Mouse (Mus musculus) MEL (cell line): ENCODE data around the gene Ergic1. TPM values are rescaled to one million over a fixed set of nuclear protein-coding genes. Genes with fewer than 3 reads are reported as not detected.

ENCODE experiments used
- DNase-seq: peaks from one replicate; pipeline ENCODE4 v3.0.0; 2011; ENCODE audit warnings: low read depth, low spot score
- H3K27ac ChIP-seq: 2 replicates; pipeline ENCODE4 v1.5.1; 2012; ENCODE audit warnings: low read depth, mild to moderate bottlenecking, control low read depth, low read length, moderate library complexity; ENCODE audit not compliant: control insufficient read depth
- H3K27me3 ChIP-seq, 2 experiments: fragments of 150-350 bp in 1 of 2; sonication (generic) in 1 of 2; 2 replicates each; pipeline ENCODE4 v1.6.1; 2012; ENCODE audit warnings: low read length in 2 of 2, mild to moderate bottlenecking in 2 of 2, improper control_type of control experiment in 1 of 2, moderate library complexity in 1 of 2; ENCODE audit not compliant: insufficient read depth in 2 of 2, control insufficient read depth in 1 of 2
- H3K36me3 ChIP-seq, 2 experiments: 2 replicates each; pipeline ENCODE4 v1.6.1; 2012 to 2014; ENCODE audit warnings: low read length in 2 of 2, improper control_type of control experiment in 1 of 2, inconsistent platforms in 1 of 2, mild to moderate bottlenecking in 1 of 2; ENCODE audit not compliant: insufficient read depth in 2 of 2, control insufficient read depth in 1 of 2
- H3K4me1 ChIP-seq, 2 experiments: fragments of 150-350 bp in 1 of 2; sonication (generic) in 1 of 2; 2 replicates each; pipeline ENCODE4 v1.6.1; 2012; ENCODE audit warnings: low read length in 2 of 2, improper control_type of control experiment in 1 of 2, mild to moderate bottlenecking in 1 of 2; ENCODE audit not compliant: insufficient read depth in 2 of 2, control insufficient read depth in 1 of 2
- H3K4me3 ChIP-seq, 2 experiments: fragments of 150-350 bp in 1 of 2; sonication (generic) in 1 of 2; 2 replicates each; pipeline ENCODE4 v1.5.1; 2012; ENCODE audit warnings: low read depth in 2 of 2, low read length in 2 of 2, mild to moderate bottlenecking in 2 of 2, moderate library complexity in 2 of 2, control low read depth in 1 of 2, improper control_type of control experiment in 1 of 2; ENCODE audit not compliant: control insufficient read depth in 1 of 2, insufficient read depth in 1 of 2
- H3K79me2 ChIP-seq: 2 replicates; pipeline ENCODE4 v1.6.1; 2012; ENCODE audit warnings: mild to moderate bottlenecking, low read length, moderate library complexity; ENCODE audit not compliant: control insufficient read depth, poor library complexity, insufficient read depth
- H3K9ac ChIP-seq: 2 replicates; pipeline ENCODE4 v1.6.1; 2012; ENCODE audit warnings: low read depth, mild to moderate bottlenecking, control low read depth, low read length, moderate library complexity; ENCODE audit not compliant: control insufficient read depth, poor library complexity, severe bottlenecking
- H3K9me3 ChIP-seq: fragments of 150-350 bp; sonication (generic); replicated peaks from 2 replicates; pipeline ENCODE4 v1.6.1; 2012; ENCODE audit warnings: mild to moderate bottlenecking, low read length, improper control_type of control experiment, moderate library complexity; ENCODE audit not compliant: insufficient read depth
- CHD2 ChIP-seq: IDR thresholded peaks from 2 replicates; pipeline ENCODE4 v1.6.1; 2011; ENCODE audit warnings: low read length, improper control_type of control experiment
- CTCF ChIP-seq, 3 experiments: IDR thresholded peaks in 2 of 3; conservative IDR thresholded peaks in 1 of 3; 2 replicates each; pipeline ENCODE4 v1.5.1; 2011 to 2012; ENCODE audit warnings: low read length in 3 of 3, low read depth in 2 of 3, mild to moderate bottlenecking in 2 of 3, improper control_type of control experiment in 1 of 3, inconsistent platforms in 1 of 3, mixed read lengths in 1 of 3, moderate library complexity in 1 of 3; ENCODE audit not compliant: control insufficient read depth in 1 of 3, insufficient read depth in 1 of 3, poor library complexity in 1 of 3, severe bottlenecking in 1 of 3
- E2F4 ChIP-seq: IDR thresholded peaks from 2 replicates; pipeline ENCODE4 v1.6.1; 2011; ENCODE audit warnings: low read depth, low read length, improper control_type of control experiment, borderline replicate concordance
- ELF1 ChIP-seq: IDR thresholded peaks from 2 replicates; pipeline ENCODE4 v1.6.1; 2014; ENCODE audit warnings: low read depth, mild to moderate bottlenecking, inconsistent platforms, low read length, improper control_type of control experiment, moderate library complexity
- ETS1 ChIP-seq: IDR thresholded peaks from 2 replicates; pipeline ENCODE4 v1.6.1; 2012; ENCODE audit warnings: low read depth, mild to moderate bottlenecking, inconsistent platforms, low read length, improper control_type of control experiment, moderate library complexity
- GABPA ChIP-seq: IDR thresholded peaks from 2 replicates; pipeline ENCODE4 v1.6.1; 2012; ENCODE audit warnings: low read depth, mild to moderate bottlenecking, inconsistent platforms, low read length, improper control_type of control experiment, moderate library complexity
- GATA1 ChIP-seq: IDR thresholded peaks from 2 replicates; pipeline ENCODE4 v1.6.1; 2011; ENCODE audit warnings: low read depth, low read length, improper control_type of control experiment
- JUND ChIP-seq: IDR thresholded peaks from 2 replicates; pipeline ENCODE4 v1.6.1; 2011; ENCODE audit warnings: low read depth, mild to moderate bottlenecking, improper control_type of control experiment, low read length
- KAT2A ChIP-seq: conservative IDR thresholded peaks from 2 replicates; pipeline ENCODE4 v1.6.1; 2012; ENCODE audit warnings: low read depth, low read length, improper control_type of control experiment, inconsistent platforms
- MAX ChIP-seq: IDR thresholded peaks from 2 replicates; pipeline ENCODE4 v1.6.1; 2011; ENCODE audit warnings: low read length, improper control_type of control experiment
- MAZ ChIP-seq: IDR thresholded peaks from 2 replicates; pipeline ENCODE4 v1.6.1; 2012; ENCODE audit warnings: low read depth, mild to moderate bottlenecking, inconsistent platforms, low read length, improper control_type of control experiment
- MXI1 ChIP-seq: IDR thresholded peaks from 2 replicates; pipeline ENCODE4 v1.6.1; 2011; ENCODE audit warnings: mild to moderate bottlenecking, low read depth, low read length, improper control_type of control experiment
- MYB ChIP-seq: IDR thresholded peaks from 2 replicates; pipeline ENCODE4 v1.6.1; 2011; ENCODE audit warnings: mild to moderate bottlenecking, low read depth, low read length, improper control_type of control experiment
- NRF1 ChIP-seq: IDR thresholded peaks from 2 replicates; pipeline ENCODE4 v1.6.1; 2014; ENCODE audit warnings: low read depth, mild to moderate bottlenecking, inconsistent platforms, low read length, improper control_type of control experiment, moderate library complexity; ENCODE audit not compliant: poor library complexity, insufficient read depth, severe bottlenecking
- POLR2AphosphoS5 ChIP-seq: IDR thresholded peaks from 2 replicates; pipeline ENCODE4 v1.6.1; 2012; ENCODE audit warnings: low read depth, borderline replicate concordance, mild to moderate bottlenecking, inconsistent platforms, low read length, moderate library complexity, mixed read lengths
- RAD21 ChIP-seq: IDR thresholded peaks from 2 replicates; pipeline ENCODE4 v1.6.1; 2011; ENCODE audit warnings: mild to moderate bottlenecking, low read depth, low read length, improper control_type of control experiment
- TAL1 ChIP-seq: IDR thresholded peaks from 2 replicates; pipeline ENCODE4 v1.6.1; 2012; ENCODE audit warnings: mild to moderate bottlenecking, inconsistent platforms, low read length, moderate library complexity, mixed read lengths
- TCF12 ChIP-seq: IDR thresholded peaks from 2 replicates; pipeline ENCODE4 v1.6.1; 2014; ENCODE audit warnings: low read depth, mild to moderate bottlenecking, inconsistent platforms, low read length, improper control_type of control experiment, moderate library complexity
- UBTF ChIP-seq: IDR thresholded peaks from 2 replicates; pipeline ENCODE4 v1.6.1; 2012; ENCODE audit warnings: low read depth, mild to moderate bottlenecking, inconsistent platforms, low read length, improper control_type of control experiment, moderate library complexity, borderline replicate concordance; ENCODE audit not compliant: insufficient read depth
- USF1 ChIP-seq: IDR thresholded peaks from 2 replicates; pipeline ENCODE4 v1.6.1; 2014; ENCODE audit warnings: low read depth, mild to moderate bottlenecking, inconsistent platforms, low read length, improper control_type of control experiment, moderate library complexity
- ZNF384 ChIP-seq: IDR thresholded peaks from 2 replicates; pipeline ENCODE4 v1.6.1; 2012; ENCODE audit warnings: low read depth, mild to moderate bottlenecking, inconsistent platforms, low read length, improper control_type of control experiment
- polyA plus RNA-seq, 2 experiments: library from polyadenylated mRNA; stranded (reverse) in 1 of 2; unstranded in 1 of 2; fragments of >175 nt in 1 of 2; fragments of >200 nt in 1 of 2; gene quantifications; 2 replicates each; pipeline versions ENCODE4 v1.2.1 to v1.2.4; 2012; ENCODE audit warnings: low replicate concordance in 2 of 2, low read depth in 1 of 2; ENCODE audit not compliant: insufficient read length in 2 of 2, insufficient read depth in 1 of 2, missing spikeins in 1 of 2
- total RNA-seq: library from RNA; depleted of rRNA; stranded (reverse); fragments of 300-350 nt; gene quantifications from 2 replicates; pipeline ENCODE4 v1.2.3, GENCODE M21; 2012

The Ergic1 gene
- total and polyA plus RNA-seq, 3 experiments = 78.5 to 730 (median 95.6) TPM

DNA sequence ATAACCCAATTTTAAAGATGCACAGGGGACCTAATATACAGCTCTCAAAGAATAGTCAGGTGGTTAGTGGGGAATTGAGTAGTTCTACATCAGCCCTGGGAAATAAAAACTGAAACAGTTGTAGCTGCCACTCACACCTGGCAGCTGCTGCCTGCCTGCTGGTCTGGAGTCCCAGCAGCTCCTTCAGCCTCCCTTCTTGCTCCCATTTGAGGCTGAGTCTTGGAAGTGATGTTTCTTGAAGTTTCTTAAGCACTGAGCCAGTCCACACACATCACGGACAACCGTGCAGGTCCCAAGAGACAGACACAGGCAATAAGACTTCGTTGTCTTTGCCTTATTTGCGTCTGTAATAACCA is 6.5 kb downstream of the Ergic1 start:
- no peak for DNase-seq
- Histone ChIP-seq H3K4me1 (peaks cover 0 to 12% of the 10 kb centered on the region in 2 experiments), H3K27me3 (no peaks in the 10 kb centered on the region), H3K27ac (no peak overlapping the region), H3K9ac (no peak overlapping the region), H3K36me3 (peaks cover 0 to 8% of the 10 kb centered on the region in 2 experiments; a peak in 3 of 4 replicates), H3K4me3 (no peak overlapping the region), H3K9me3 (no peaks in the 10 kb centered on the region), H3K79me2 (peaks cover 26% of the 10 kb centered on the region)
- TF ChIP-seq TAL1 (no peak), POLR2AphosphoS5 (no peak), UBTF (no peak), ZNF384 (no peak), CHD2 (no peak), CTCF (IDR thresholded peaks at IDR 0.05 in 2 of 3, conservative IDR thresholded peaks at IDR 0.05 in 1 of 3; ENCODE audit: control insufficient read depth in 1 of 3, insufficient read depth in 1 of 3, low read depth in 2 of 3, low read length in 3 of 3, poor library complexity in 1 of 3, severe bottlenecking in 1 of 3) (no peak), MXI1 (no peak), ETS1 (no peak), KAT2A (no peak), MYB (no peak), USF1 (no peak), MAX (no peak), RAD21 (no peak), GABPA (no peak), NRF1 (no peak), TCF12 (no peak), JUND (no peak), ELF1 (no peak), MAZ (no peak), E2F4 (no peak)

DNA sequence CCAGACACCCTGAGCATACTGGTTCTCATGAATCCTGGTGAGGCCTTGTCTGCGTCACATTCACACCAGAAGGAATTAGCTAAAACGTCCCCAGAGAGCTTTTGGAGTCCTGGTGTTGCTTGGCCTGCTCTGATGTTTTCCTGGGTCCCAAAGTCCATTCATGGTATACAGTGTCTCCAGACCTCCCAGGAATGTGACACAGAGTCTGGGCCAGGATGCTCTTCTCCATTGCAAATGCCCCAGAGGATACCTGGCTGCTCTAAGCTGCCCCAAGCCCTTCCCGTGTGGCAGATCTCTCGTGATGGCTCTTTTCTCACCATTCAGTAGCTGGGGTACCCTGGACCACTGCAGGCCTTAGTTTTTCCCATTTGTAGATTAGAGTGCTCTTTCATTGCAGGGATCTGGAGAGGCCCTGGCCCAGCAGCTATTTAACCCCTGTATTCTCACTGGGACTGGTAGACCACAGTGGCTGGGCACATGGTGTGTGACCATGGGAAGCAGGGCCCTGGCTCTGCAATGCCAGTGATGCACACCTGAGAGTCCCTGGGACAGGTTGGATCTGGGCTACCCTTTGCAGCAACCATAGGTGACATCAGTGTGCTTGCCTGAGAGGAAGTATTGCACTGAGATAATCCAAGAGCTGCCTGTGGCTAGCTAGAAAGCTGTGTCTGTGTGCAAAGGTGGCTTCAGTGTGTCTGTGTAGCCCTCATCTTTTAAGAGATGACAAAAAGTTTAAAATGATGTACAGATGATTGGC is 8.5 kb downstream of the Ergic1 start:
- DNase-seq = no peak
- Histone ChIP-seq H3K27me3 (no peaks in the 10 kb centered on the region), H3K4me3 (no peak overlapping the region), H3K9me3 (no peaks in the 10 kb centered on the region), H3K79me2 (peaks cover 13% of the 10 kb centered on the region), H3K4me1 (peaks cover 0 to 12% of the 10 kb centered on the region in 2 experiments), H3K9ac (no peak overlapping the region), H3K36me3 (peaks cover 0 to 8% of the 10 kb centered on the region in 2 experiments; a peak in 2 of 4 replicates), H3K27ac (no peak overlapping the region; the same call in 1 of the 2 replicates)
- no peak for TF ChIP-seq GATA1
